In the genomic region with DNA sequence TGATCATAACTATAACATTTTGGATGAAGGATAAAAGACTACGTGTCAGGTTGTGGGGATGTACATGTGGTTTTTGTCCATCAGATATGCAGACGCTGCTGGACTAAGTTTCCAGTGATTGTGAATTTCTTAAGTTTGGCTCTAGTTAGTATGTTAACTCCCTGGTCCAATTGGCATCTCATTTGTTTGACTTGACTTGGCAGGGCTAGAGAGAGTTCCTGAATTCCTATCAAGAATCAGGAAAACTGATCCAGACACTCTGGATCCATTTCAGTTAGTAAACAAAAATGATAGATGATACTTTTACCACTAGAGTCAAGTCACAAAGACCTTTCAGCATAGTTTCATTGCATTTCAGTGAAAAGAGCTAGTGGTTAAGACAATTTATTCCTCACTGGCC, we compare ENCODE assay signal across 36 mouse cellular contexts. TPM values are rescaled to one million over a fixed set of nuclear protein-coding genes. Genes with fewer than 3 reads are reported as not detected.
"Had no signal": no experiment of that assay in that cellular context is flagged by ENCODE, and none has a peak within 500 bp of the region (broad histone marks: within the 10 kb centered on the region; RNA-seq: fewer than 3 reads in every experiment).

No protein-coding gene starts in this region.

- DNase-seq: heart, postnatal 10 days; heart, postnatal 14 days; heart, postnatal 36 days; heart, postnatal 4 days; kidney, adult 11 months; kidney, adult 18-20 months; kidney, adult 2 months; kidney, adult 8-10 months; kidney, adult 9 months; kidney, postnatal 10 days; kidney, postnatal 14 days; kidney, postnatal 25 days; kidney, postnatal 36 days; kidney, postnatal 4 days; layer of hippocampus, adult 9-11 months; layer of hippocampus, postnatal 36 days had no signal

- H3K36me3 ChIP-seq: heart, embryonic 10.5 days; heart, embryonic 12.5 days; heart, embryonic 15.5 days; hindbrain, embryonic 10.5 days; hindbrain, embryonic 12.5 days; hindbrain, embryonic 13.5 days; hindbrain, embryonic 15.5 days; intestine, embryonic 15.5 days; kidney, embryonic 15.5 days had no signal

- H3K27me3 ChIP-seq: heart, embryonic 12.5 days; heart, embryonic 13.5 days; heart, embryonic 15.5 days; hindbrain, embryonic 12.5 days; hindbrain, embryonic 13.5 days; hindbrain, embryonic 15.5 days; intestine, embryonic 15.5 days; kidney, embryonic 15.5 days had no signal

- H3K9me3 ChIP-seq: heart, embryonic 10.5 days; heart, embryonic 12.5 days; heart, embryonic 13.5 days; heart, embryonic 15.5 days; hindbrain, embryonic 10.5 days; hindbrain, embryonic 12.5 days; hindbrain, embryonic 13.5 days; hindbrain, embryonic 15.5 days; intestine, embryonic 15.5 days; kidney, embryonic 15.5 days had no signal

- H3K4me1 ChIP-seq: heart, embryonic 10.5 days; heart, embryonic 12.5 days; heart, embryonic 13.5 days; heart, embryonic 15.5 days; hindbrain, embryonic 10.5 days; hindbrain, embryonic 12.5 days; hindbrain, embryonic 13.5 days; hindbrain, embryonic 15.5 days; intestine, embryonic 15.5 days; kidney, embryonic 15.5 days had no signal

- H3K4me2 ChIP-seq: heart, embryonic 11.5 days; heart, embryonic 12.5 days; heart, embryonic 13.5 days; heart, embryonic 15.5 days; hindbrain, embryonic 12.5 days; hindbrain, embryonic 13.5 days; hindbrain, embryonic 14.5 days; hindbrain, embryonic 15.5 days; intestine, embryonic 15.5 days; kidney, embryonic 15.5 days had no signal

- ATAC-seq: hindbrain, embryonic 16.5 days; hindbrain, postnatal 0 days; inflammation-experienced regulatory T-cells, adult 6 months; intestine, embryonic 15.5 days; intestine, embryonic 16.5 days; intestine, postnatal 0 days had no signal

- H3K27ac ChIP-seq: heart, embryonic 10.5 days; heart, embryonic 13.5 days; heart, embryonic 15.5 days; hindbrain, embryonic 10.5 days; hindbrain, embryonic 12.5 days; hindbrain, embryonic 13.5 days; hindbrain, embryonic 14.5 days; hindbrain, embryonic 15.5 days; hindbrain, postnatal 0 days; intestine, embryonic 15.5 days; kidney, embryonic 15.5 days; kidney, postnatal 0 days; layer of hippocampus, adult 2 months had no signal

- H3K4me3 ChIP-seq: heart, embryonic 10.5 days; heart, embryonic 12.5 days; heart, embryonic 13.5 days; heart, embryonic 15.5 days; hindbrain, embryonic 10.5 days; hindbrain, embryonic 12.5 days; hindbrain, embryonic 13.5 days; hindbrain, embryonic 15.5 days; intestine, embryonic 15.5 days; kidney, embryonic 15.5 days; layer of hippocampus, adult 2 months had no signal

- H3K9ac ChIP-seq: heart, embryonic 12.5 days; heart, embryonic 13.5 days; heart, embryonic 15.5 days; hindbrain, embryonic 12.5 days; hindbrain, embryonic 13.5 days; hindbrain, embryonic 14.5 days; hindbrain, embryonic 15.5 days; intestine, embryonic 15.5 days; kidney, embryonic 15.5 days had no signal

RNA-seq across cellular contexts. Expression of gene Tpd52l1, which starts 51.2 kb away (rescaled TPM):
- total RNA-seq: hematopoietic stem cell, adult 5-6 weeks had no signal
- polyA plus RNA-seq: inflammation-experienced regulatory T-cells, adult 6 months had no signal
